Mouse (Mus musculus) right cerebral cortex, postnatal 4 days (tissue): ENCODE results near the gene Kctd21.

Experiments
- DNase-seq: peaks from one replicate; pipeline ENCODE4 v3.0.0-alpha.2; 2022

Gene Kctd21

DNA sequence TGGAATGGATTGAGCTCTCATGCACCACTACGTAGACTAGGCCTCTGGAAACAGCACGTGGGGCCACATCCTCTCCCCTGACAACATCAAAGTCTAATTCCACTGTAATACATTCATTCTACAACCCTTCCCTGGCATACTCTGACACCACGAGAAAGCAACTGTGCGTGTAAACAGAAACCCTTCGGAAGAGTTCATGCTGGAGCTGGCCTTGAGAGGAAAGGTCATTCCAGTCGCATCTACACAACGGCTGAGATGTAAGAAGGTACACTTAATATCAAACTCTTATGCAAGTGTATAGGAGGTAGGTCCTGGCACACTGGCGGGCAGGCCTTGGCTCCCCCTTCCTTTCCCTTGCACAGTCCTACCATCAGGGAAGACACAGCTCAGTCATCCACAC, 7.8 kb upstream of the Kctd21 start:
- no peak for DNase-seq

DNA sequence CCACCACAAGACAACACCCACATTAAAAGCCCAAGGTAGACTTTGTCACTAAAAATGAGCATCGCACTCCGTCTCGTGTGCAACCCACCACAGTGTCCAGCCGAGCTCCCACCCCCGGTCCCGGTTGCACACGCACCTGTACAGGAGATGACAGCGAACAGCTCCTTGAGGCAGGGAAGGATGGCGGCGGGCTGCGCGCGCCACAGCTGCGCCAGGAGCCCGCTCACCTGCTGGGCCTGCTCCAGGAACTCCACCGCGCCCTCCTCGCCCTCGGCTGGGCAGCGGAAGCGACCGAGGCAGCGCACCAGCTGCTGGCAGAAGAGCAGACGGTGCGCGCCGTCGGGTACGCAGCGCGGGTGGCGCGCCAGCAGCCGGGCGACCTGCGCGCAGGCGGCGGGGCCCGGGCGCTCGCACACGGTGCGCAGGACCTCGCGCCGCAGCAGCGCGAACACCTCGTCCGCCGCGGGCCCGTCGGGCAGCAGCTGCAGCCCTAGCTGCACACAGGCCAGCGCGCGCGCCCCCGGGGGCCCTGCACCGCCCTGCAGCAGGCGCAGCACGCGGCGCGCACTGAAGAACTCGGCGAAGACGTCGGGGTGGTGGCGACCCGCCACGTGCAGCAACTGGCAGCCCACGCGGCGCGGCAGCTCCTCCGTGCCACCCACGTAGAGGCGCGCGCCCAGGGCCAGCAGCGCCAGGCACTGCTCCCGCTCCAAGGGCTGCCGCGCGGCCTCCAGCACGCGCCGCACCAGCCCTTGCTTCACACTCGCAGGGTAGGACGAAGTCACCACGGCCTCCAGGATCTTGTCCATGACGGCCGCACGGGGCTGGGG, 6.8 kb upstream of the Kctd21 start:
- DNase-seq: peak; percentile 54

DNA sequence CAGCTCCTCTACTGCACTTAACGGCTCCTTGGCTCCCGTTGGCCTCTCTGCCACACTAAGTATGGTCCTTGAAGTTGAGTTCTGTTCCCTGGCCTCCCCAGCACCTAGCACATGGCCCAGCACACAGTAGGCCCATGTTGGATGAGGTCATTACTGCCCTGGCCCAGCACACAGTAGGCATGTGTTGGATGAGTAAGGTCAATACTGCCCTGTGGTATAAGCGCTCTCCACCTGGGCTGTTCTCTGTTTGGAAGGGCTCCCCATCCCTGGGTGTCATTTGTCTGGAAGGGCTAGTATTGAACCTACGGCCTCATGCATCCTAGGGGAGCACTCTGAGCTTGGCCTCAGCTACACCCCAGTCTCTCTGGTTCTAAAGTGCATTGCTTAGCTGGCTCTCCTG, 4.8 kb upstream of the Kctd21 start:
- no peak for DNase-seq

DNA sequence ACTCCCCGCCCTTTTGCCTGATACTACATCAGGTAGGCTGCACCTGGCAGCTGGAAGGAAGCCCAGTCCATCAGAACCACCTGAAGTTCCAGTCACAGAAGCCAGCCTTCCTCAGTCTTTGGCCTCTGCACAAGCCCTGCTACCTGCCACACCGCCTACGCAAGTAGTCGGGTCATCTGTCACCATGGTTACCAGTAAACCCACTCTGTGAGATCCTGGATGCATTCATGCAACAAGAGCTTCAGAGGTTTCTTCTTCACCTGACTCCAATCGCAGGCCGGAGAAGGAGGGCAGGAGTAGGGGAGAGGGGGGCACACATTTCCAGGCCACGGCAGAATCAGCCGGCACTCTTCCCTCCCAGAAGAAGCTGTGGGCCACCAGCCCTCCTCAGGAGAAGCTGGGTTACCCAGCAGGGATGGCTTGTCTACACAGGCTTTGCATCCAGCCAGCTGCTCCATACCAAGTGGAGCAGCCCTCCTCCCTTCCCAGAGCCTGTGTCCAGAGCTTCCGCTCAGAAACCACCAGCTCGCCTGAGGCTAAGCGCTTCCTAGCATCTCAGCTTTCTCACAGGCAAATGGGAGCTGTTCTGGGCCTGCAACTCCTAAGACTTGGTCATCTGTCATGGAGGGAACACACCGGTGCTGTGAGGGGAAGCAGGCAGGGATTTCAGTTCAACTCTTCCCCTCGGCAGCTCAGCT, 3.1 kb upstream of the Kctd21 start:
- DNase-seq: no peak

DNA sequence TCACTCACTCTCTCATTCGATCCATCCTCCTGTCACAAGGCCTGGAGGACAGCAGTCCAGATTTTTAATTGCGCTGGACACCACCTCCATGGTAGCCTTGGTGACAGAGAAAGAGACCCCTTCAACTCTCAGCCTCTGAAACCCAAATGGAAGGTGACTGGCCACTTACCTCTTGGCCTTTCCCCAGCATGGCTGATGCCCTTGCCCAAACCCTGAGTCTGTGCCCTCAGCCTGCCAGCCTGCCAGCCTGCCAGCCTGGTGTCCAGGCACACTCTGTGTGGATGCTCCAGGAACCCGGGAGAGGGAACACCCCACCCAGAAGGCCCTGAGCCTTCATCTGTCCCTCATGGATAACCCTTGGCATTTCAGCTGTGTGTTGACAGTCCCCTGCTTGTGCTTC, 2.5 kb upstream of the Kctd21 start:
- DNase-seq: no peak

DNA sequence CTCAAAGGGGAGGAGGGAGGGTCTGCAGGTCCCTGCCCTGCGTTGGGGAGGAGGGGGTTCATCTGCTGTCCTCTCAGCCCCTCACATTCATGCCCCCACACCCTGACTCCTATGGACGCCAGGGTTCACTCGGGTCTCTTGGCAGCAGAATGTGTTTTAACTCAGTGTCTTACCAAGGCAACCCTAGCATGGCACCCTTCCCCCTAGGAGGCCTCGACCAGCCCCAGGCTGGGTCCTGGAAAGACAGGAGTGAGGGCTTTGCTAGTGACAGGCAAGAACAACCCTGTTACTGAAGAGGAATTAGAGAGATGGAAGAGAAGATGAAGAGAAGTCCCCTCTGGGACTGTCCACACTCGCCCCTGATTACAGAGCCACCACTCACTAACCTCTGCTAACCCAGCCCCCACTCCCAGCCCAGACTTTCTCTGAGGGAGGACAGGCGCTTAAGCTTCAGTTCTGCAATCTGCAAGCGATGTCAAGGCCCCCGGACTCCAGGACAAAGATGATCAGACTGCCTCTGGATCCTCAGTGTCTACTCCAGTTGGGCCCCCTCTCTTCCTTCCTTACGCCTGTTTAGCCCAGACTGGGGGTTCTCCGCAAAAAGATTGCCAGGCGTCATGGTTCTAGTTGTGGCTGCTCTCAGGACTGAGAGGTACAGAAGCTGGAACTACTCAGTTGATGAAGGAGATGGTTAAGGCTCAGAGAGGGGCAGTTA, 1.0 kb upstream of the Kctd21 start:
- DNase-seq: no peak

DNA sequence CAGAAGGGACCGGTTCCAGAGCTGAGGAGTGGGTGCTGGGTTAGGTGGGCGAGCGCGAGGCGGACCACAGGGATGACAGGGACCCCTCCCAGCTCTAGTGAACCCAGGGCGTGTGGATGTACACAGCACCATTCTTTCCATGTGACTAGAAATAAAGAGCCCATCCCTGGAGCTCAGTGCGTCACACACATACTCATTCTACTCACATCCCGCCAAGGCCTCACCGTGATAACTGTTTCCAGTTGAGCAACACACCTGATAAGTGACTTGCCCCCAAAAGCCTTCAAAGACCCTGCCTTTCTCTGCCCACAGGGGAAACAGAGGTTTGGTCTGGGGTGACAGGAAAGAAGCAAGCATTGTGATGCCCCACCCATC, 527 bp downstream of the Kctd21 start:
- no peak for DNase-seq

DNA sequence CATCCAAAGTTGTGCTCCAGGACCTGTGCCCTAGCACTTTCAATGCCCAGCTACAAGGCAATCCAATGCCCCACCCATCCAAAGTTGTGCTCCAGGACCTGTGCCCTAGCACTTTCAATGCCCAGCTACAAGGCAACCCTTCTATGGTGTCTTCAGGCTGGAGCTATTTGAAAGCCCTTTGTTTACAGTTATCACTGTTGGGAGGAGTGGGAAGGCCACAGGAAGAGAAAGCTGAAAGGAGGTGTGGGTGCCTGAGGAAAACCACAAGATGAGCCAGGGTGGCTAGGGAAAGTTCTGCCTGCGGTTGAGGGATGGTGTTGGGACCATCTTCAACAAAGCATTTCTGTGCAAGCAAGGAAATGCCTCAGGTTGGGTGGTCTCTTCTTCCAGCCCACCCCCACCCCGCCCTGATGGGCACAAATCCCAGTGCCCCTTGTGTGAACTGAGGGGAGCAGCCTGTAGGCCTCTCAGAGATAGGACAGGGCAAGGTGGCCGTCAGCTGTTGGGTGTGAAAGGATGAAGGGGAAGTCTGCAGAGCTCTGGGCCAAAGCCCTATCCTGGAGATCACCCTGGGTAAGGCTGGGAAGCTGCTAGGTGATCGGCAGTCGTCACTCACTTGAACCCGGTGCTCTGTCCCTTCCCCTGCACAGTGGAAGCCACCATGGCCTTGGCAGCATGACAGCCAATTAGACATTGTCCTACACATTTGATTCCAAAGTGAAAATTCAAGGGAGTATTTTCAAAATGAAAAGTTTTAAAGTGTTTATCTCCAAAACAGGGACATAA, 1.2 kb downstream of the Kctd21 start:
- DNase-seq: no peak

DNA sequence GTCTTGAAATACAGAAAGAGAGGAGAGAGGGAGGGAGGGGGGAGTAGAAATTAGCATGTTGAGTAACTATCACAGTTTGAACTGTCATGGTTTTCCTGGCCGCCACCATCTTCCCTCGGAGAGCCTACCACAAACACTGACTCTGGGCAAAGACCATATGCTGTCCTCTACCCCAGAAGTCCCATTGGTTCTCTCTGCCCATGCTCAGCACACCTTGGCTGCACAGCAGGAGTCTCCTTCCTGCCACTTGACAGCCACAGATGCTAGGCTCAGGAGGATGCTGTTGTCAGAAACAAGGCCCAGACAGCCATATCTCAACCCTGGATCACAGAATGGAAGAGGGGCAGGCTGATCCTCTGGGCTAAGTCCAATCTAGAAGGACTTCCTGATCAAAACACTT, 2.3 kb downstream of the Kctd21 start:
- DNase-seq: no peak

DNA sequence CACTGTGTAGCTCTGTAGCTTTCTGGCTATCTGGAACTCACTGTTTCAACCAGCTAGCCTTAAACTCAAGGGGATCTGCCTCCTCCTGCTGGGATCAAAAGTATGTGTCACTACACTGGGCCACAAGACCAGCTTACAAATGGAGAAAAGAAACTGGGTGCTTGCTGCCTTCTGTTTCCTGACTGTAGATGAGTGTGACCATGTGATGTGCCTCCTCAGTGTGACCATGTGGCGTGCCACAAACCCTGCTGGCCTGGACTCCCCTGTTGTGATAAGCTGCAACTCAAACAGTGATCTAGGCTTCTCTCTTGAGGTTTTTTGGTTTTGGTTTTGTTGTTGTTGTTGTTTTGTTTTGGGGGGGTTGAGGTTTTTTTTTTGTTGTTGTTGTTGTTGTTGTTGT, 4.6 kb downstream of the Kctd21 start:
- no peak for DNase-seq

DNA sequence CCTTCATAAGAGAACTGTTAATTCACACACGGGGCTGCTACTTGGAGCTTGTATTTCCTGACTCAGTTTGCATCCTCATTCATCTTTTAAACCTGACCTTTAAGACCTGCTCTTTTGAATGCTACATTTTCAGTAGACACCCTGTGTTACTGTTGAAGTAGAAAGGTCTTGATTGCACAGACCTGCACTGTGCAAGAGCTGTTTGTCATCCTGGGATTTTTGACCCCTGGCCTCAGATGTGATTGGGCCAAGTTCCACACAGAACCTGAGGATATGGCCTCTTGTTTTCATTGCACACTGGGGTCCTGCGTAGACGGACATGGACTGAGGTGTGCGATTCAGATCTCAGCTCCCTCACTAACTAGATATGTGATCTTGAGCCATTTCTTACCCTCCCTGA, 6.5 kb downstream of the Kctd21 start:
- DNase-seq: no peak

DNA sequence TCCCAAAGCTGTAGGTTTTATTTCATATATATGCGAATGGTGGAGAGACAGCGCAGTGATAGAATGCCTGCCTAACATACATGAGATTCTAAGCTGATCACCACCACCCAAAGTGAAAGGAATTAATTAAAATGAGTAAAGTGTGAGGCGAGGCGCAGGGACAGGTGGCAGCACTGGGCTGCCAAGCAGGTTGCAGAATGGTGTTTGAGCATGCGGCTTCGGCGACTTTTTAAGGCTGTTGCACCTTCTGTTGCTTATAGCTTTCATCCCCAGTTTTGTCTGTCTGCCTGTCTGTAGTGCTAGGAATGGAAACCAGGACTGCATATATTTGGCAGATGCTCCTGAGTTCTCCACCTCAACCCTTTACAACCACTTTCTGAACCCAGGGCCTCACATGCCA, 7.5 kb downstream of the Kctd21 start:
- DNase-seq: no peak

DNA sequence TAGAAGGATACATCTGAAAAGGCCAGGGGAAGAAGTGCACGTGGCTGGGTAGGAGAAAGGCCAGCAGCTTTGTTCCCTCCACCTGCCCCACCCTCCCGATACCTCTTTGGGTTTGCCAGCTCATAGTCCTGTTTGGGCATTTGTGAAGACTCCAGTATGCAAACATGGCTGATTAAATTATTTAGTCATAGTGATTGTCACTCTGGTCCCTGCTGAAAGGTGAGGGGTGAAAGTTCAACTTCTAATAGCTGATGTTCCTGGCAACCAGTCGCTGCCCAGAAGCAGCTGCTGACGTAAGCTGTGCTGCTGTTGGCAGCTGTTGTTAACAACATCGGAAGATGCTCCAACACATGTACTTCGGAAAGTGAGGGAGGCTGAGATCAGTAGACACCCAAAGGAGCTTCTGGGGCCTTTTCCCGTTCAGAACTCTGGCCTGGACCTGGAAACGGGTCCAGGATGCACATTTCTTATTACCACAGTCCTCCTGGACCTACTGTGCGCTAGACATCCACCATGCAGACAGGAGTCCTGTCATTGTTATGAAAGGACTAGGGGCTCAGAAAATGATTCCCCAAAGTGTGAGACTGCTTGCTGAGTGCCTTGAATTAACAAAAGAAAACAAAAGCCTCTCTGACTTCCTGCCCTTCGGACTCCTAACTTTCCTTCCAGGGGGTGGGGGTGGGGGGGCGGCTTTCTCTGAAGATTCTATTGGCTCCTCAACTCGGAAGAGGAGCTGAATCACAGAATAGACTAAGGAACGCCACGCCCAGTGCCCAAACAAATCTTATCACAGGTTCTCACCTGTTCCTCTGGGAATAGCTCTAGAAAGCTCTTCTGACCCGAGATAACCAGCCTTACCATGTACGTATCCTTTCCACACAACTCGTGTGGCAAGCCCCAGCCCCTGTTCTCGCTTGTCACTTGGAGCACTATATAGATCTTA, 9.1 kb downstream of the Kctd21 start:
- DNase-seq: no peak

DNA sequence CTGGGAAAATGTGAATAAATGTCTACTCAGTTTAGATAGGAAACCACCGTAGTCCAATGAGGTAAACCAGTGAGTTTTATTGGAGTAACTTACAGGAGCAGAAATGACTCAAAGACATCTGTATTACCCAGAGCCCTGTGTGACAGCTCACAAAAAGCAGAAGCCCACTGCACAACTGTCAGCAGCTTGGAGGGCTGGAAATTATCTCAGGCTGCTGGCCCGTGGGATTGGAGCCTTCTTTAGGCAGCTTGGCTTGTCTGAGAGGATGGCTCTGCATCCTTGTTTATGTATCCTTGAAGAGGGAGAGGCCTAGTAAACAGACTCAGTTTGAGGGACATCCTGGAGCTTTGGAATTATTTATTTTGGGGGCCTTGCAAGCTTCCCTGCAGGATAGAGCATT, 10.8 kb downstream of the Kctd21 start:
- no peak for DNase-seq

DNA sequence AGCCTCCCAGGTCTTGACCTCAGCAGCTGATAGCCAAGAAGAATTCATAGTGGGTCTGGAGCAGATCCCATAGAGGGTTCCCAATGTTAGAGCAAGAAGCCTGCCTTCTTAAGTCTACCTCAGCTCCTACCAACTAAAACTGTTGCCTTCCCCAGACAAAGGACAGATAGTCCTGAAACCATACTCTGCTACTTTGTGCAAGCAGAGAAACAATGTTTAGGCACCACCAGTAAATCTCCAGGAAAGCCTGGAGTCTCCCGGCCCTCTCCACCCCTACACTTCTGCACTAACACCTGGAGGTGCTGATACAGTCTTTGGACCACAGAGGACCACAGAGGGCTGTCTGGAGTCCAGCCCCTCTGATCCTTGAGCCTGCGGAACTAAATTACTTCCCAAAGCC, 12.5 kb downstream of the Kctd21 start:
- DNase-seq: no peak

DNA sequence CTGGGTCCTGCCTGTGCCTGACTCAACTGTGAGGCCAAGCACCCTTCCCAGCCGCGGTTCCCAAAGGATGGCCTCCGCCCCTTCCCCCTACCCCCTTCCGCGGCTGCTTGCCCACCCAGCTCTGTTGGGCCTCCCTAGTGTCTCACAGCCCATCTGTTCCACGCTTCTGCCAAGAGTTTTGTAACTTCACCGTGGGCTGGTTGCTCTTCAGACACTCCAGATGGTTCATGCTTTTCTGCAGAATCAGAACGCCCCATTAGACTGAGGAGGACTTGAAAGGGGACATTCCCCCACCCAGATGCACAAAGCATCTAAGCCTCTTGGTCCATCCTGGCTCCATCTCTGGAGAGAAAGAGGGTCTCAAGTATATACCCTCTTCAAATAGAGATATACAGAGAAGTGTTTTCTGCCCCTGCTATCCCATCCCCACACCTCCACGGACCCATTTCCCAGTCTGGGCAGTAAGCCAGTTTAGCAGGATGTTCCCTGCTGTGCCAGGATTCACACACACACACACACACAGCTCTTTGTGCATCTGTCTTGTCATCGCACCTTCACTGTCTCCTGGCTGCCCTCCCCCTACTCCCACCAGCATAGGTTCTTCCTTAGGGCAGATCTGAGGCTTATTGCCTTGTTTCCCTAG, 13.2 kb downstream of the Kctd21 start:
- peak; percentile 48 for DNase-seq

DNA sequence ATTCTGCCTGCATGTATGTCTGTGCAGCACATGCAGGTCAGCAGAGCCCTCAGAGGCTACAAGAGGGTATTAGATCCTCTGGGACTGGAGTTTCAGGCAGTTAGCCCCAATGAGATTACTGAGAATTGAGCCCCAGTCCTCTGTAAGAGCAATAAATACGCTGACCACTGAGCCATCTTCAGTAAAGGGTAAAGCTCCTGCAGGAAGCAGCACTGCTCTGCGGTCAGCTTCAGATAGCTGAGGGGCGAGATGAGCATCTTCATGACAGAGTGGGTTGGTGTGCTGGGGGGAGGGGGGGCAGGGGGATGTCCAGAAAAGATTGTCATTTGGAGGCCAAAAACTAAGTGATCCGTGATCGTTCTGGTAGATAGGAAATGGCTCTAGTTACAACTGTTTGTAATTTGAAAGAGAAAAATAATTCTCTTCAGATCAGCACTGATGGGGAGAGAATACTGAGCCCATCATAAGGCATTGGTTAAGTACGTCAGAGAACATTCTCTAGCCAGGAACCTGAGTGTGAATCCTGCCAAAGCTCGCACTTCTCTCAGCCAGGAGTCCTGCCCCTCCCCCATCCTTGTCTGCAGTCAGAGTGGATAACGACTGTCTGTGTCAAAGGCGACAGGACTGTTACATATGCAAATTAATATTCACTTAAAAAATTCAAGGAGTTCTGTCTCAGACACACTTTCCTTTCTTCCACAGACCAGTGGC, 14.1 kb downstream of the Kctd21 start:
- no peak for DNase-seq

DNA sequence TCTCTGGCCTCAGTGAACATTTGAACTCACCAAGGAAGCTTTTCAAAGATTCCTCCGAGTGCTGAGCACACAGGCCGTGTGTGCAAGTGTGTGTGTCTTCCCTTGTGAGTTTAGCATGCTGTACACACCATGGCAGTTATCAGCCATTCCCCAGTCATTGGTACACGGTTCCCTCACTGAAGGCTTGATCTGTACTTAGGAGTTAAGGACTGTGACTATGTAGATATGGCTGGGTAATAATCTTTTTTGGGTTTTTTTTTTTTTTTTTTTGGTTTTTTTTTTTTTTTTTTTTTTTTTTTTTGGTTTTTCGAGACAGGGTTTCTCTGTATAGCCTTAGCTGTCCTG, 14.7 kb downstream of the Kctd21 start:
- DNase-seq: no peak

DNA sequence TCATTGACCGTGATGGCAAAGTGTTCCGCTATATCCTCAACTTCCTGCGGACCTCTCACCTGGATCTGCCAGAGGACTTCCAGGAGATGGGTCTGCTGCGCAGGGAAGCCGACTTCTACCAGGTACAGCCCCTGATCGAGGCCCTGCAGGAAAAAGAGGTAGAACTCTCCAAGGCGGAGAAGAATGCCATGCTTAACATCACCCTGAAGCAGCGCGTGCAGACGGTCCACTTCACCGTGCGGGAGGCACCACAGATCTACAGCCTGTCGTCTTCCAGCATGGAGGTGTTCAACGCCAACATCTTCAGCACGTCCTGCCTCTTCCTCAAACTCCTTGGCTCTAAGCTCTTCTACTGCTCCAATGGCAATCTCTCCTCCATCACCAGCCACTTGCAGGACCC, 15.3 kb downstream of the Kctd21 start:
- no peak for DNase-seq

DNA sequence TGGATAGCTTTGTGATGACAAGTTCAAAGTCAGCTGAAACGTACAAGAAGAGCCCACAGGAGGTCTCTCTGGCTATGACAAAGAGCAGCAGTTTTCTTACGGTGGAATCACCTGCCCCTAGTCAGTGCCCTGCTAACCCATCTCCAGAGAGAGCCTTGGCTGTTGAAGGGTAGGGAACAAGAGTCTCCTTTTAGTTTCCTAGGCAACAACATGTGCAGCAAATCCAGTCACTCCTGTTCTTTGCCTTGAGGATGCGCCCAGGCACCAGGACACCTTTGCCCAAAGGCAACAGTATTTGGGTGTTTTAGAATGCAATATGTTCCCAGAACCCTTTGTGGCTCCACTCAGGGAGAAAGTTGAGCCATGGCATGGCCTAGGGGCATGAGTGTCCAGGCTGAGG, 16.2 kb downstream of the Kctd21 start:
- DNase-seq: no peak

DNA sequence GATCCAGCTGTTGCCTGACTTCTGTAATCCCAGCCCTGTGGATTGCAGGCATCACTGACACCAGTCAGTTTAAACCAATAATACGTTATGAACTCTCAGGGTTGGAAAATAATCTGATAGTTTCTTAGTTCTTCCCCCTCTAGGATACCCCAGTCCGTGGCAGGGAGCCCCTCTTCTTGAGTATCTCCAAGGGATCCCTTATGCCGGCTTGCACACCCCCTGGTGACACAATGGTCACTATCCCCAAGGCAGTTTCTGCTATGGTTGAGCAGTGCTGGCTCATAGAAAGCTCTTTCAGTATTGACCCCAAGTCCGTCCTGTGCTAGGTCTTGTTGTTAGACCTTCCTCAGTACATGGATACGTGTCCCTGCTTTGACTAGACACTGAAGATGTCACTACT, 16.7 kb downstream of the Kctd21 start:
- DNase-seq: no peak
